Mouse (Mus musculus) right cerebral cortex, postnatal 4 days (tissue): ENCODE results near the gene Kpna6.

Experiments used
- DNase-seq: peaks from one replicate; pipeline ENCODE4 v3.0.0-alpha.2; 2022

The Kpna6 gene

DNA sequence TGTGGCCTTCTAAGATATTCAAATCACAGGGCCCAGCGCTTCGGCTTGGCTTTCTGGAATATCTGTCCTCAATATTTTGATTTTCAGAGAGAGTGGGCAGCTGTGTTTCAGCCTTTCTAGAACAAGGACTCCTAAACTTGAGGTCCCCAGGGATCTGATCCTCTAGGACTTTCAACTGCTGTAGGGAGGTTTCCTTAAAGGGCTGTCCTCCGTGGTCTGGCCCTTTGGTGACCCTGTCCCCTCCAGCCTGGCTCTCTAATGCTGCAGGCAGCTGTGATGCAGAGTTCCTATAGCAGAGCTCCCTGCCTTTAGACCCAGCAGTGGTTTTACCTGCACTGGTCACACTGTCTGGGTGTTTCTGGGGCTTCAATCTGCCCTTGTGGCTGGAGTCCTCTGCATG, 55.9 kb downstream of the Kpna6 start:
- no peak for DNase-seq

DNA sequence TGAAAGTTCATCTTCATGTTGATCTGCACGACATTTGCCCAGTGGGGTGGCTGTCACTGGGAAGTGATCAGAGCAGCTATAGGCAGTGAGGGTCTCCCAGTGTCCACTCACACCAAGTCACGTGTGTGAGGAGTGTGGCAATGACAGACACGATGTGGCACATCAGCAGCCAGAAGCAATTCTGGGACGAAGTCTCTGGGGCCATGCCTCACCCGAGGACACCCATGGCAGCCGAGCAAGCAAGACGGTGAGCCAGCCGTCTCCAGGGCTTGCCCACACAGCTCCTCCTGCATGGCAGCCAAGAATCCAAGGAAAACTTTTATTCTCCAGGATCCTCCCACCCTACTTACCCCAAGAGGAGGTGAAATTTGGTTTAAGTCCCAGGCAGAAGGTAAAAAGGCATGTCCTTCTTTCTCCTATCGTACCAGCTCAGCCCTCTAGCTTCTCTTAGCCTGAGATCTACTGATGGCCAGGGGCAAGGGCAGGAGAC, 56.7 kb downstream of the Kpna6 start:
- no peak for DNase-seq

DNA sequence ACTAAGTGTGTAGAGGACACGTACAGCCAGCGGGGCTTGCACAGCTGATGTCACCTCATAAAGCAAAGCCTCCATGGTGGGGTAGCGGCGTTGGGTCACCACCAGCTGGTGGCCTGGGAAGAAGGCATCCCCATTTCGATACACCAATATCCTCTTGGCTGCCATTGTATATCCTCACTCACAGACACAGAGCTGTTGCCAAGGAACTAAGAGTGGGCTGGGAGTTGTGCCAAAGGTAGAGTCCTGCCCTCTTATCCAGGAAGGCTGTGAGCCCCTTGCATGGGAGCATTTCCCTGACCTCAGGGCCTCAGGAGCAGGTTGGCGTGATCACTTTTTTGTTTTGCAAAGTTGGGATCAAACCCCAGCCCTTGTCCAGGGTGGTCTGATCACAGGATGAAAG, 58.5 kb downstream of the Kpna6 start, which contains the start of gene Dcdc2b:
Gene Dcdc2b, minus strand, starts transcription at position 165 of the 400 bp plus-strand sequence.
- no peak for DNase-seq

DNA sequence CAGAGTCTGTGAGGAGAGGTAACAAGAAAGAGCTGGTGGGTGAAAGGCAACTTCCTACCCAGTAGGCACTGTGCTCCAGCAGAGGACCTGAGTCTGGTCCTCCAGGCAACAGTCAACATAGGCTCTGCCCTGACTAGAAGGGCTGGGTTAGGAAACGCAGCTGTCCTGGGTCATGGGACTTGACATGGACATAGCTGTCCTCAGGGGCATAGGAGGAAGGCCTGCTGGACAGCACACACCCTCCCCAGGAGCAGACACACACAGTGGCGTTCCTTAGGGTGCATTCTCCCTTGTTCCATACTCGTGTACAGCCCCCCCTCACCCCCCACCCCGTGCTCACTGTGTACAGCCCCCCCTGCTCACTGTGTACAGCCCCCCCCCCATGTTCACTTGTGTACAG, 62.1 kb downstream of the Kpna6 start:
- DNase-seq, result no peak

DNA sequence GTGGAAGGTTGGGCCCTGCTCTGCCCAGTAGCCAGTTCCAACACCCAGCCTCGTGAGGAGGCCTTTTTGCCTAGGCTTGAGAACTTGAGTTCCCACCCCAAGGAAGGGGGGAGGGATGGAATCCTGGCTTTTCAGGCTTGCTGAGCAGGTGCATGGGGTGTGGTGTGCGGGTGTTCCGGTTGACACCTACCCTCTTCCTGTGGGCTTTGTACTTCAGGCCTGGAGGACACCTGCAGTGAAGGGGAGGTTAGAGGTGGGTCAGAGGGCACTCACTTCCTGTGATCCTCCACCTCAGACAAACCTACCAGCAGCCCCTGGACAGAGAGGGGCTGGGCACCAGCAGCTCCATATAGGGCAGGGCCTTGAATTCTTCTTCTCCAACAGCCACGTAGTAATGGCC, 62.5 kb downstream of the Kpna6 start:
- no peak for DNase-seq

GRCm38 (mm10) chr4:129609139-129609631, 63.4 kb downstream of the Kpna6 start:
- DNase-seq, result no peak

- peak; percentile 79 for DNase-seq
Observed at GRCm38 (mm10) chr4:129608426-129609025, 64.0 kb downstream of the Kpna6 start.

DNA sequence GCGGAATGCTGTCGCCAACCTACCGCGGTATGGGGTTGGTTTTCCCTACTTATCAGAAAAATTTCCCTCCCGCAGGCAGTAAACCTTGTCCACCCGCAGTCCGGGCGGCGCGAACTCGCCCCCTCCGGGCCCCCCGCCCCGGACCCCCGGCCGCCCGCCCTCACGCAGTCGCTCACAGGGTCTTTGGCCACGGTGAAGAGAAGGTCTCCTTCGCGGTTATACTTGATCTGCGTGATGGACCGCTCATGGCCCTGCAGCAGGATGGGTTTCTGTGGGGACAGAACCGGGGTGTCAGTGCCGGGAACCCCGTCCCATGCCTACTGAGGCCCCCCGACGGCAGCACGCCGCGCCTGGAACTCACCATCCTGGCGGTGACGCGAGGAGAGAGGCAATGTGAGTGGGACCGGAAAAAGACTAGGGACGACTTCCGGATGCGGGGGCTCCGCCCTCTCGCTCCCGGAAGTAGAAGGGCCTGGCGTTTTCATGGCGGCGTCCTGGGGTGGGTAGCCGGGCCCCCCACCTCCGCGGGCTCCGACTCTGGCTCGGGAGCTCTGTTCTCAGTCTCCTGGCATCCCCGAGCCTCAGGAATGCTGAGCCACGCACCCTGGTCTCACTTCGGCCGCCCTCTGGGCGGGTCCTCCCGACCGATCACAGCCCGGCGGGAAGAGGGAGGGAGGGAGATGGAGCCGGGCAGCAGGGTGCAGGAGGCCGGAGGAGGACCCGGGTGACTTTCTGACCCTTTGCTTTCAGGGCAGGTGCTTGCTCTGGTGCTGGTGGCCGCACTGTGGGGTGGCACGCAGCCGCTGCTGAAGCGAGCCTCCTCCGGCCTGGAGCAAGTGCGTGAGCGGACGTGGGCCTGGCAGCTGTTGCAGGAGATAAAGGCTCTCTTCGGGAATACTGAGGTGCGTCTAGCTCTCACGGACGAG, 72.1 kb downstream of the Kpna6 start, which contains the start of the genes Eif3i and Tmem234:
Gene Eif3i, minus strand, starts transcription at position 416 of the 926 bp plus-strand sequence.
Gene Tmem234, plus strand, starts transcription at position 436 of the 926 bp plus-strand sequence.
- DNase-seq, result peak; percentile 79
